Mouse (Mus musculus): ENCODE measurements around the gene Arhgap9.

DNA sequence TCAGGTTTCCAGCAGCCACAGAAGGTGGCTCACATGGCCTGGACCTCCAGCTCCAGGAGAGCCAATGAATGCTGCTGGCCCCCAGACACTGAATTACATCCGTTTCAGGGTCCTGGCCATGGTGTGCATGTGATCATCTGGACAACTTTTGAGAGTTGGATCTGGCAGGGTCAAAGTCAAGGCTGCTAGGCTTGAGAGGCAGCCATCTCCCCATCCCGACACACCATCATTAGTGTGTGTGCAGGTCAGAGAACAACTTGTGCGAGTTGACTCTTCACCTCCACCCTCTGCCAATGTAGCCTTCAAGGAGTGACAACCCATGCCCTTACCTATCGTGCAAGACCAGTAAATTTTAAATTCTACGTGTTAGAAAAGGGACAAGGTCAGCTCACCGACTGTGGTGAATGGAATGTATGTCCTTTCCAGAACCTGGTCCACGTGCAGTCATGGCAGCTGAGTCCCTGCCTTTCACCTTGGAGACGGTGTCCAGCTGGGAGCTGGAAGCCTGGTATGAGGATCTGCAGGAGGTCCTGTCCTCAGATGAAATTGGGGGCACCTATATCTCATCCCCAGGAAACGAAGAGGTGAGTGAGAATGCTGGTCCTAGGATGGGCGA lies 26.8 kb upstream of the Arhgap9 start:
- TF ChIP-seq CTCF (IDR thresholded peaks at IDR 0.05; ENCODE audit: low read depth, low read length) (no peak), POLR2A (IDR thresholded peaks at IDR 0.05; ENCODE audit: extremely low read depth, insufficient read depth, low read length) (no peak)

Data from liver, adult 2 months (tissue).